Mouse (Mus musculus): ENCODE results near the gene Tpi1. TPM values are rescaled to one million over a fixed set of nuclear protein-coding genes. Genes with fewer than 3 reads are reported as not detected.

The Tpi1 gene
- polyA plus RNA-seq, 1 experiment from 2014 or later: 1,271 TPM

DNA sequence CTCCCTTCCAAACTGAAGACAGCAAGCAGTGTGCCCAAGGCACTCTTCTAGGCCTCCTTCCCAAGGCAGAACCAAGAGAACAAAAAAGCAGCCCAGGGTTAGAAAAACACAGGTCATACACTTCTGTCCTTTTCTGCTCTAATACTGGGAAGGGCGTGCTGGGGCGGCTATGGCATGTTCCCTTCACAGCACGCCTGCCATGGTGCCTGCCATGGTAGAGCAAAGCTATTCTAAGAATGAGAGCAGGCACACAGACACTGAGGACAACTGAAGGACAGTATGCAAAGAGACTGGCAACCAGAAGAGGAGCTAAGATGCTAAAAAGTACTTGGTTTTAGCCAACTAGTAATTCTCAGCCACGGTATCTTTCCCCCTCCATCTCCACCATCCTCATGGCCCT lies 8.0 kb upstream of the Tpi1 start:
- Histone ChIP-seq H3K36me3 (ENCODE audit: control insufficient read depth, insufficient read depth, low read length) (peaks cover 41% of the 10 kb centered on the region), H3K9ac (ENCODE audit: low read depth, low read length) (no peak overlapping the region), H3K9me3 (ENCODE audit: control insufficient read depth, low read length) (no peaks in the 10 kb centered on the region), H3K27me3 (replicated peaks; ENCODE audit: control insufficient read depth, insufficient read depth, low read length) (no peaks in the 10 kb centered on the region), H3K27ac (ENCODE audit: low read length) (no peak overlapping the region), H3K4me1 (ENCODE audit: control insufficient read depth, insufficient read depth, low read length) (no peaks in the 10 kb centered on the region; the same call in 1 of the 2 replicates), H3K4me2 (ENCODE audit: low read depth, low read length) (no peak overlapping the region), H3K4me3 (ENCODE audit: low read length) (no peak overlapping the region)
- no peak for ATAC-seq
- WGBS: 92% methylated on average over 4 of the region's 4 CpGs

- no peak for ATAC-seq
- no peak overlapping the region for H3K4me2 ChIP-seq (ENCODE audit: low read depth, low read length)
- H3K9ac ChIP-seq (ENCODE audit: low read depth, low read length): no peak overlapping the region
- H3K36me3 ChIP-seq (ENCODE audit: control insufficient read depth, insufficient read depth, low read length): peaks cover 47% of the 10 kb centered on the region
- H3K9me3 ChIP-seq (ENCODE audit: control insufficient read depth, low read length): no peaks in the 10 kb centered on the region
- H3K4me3 ChIP-seq (ENCODE audit: low read length): no peak overlapping the region
- H3K4me1 ChIP-seq (ENCODE audit: control insufficient read depth, insufficient read depth, low read length): no peaks in the 10 kb centered on the region
- 89% methylated on average over 5 of the region's 5 CpGs for WGBS
- no peak overlapping the region for H3K27ac ChIP-seq (ENCODE audit: low read length)
- no peaks in the 10 kb centered on the region for H3K27me3 ChIP-seq (replicated peaks; ENCODE audit: control insufficient read depth, insufficient read depth, low read length)
Measured at GRCm38 (mm10) chr6:124820891-124821290, 6.8 kb upstream of the Tpi1 start.

GRCm38 (mm10) chr6:124817971-124818370 lies 3.9 kb upstream of the Tpi1 start:
- ATAC-seq: no peak
- H3K9ac ChIP-seq (ENCODE audit: low read depth, low read length): no peak overlapping the region
- no peaks in the 10 kb centered on the region for H3K27me3 ChIP-seq (replicated peaks; ENCODE audit: control insufficient read depth, insufficient read depth, low read length)
- no peak overlapping the region for H3K27ac ChIP-seq (ENCODE audit: low read length)
- H3K4me1 ChIP-seq (ENCODE audit: control insufficient read depth, insufficient read depth, low read length): peaks cover 14% of the 10 kb centered on the region
- WGBS: 87% methylated on average over 8 of the region's 8 CpGs
- H3K4me3 ChIP-seq (ENCODE audit: low read length): no peak overlapping the region
- H3K9me3 ChIP-seq (ENCODE audit: control insufficient read depth, low read length): no peaks in the 10 kb centered on the region
- H3K4me2 ChIP-seq (ENCODE audit: low read depth, low read length): no peak overlapping the region
- H3K36me3 ChIP-seq (ENCODE audit: control insufficient read depth, insufficient read depth, low read length): peaks cover 31% of the 10 kb centered on the region

DNA sequence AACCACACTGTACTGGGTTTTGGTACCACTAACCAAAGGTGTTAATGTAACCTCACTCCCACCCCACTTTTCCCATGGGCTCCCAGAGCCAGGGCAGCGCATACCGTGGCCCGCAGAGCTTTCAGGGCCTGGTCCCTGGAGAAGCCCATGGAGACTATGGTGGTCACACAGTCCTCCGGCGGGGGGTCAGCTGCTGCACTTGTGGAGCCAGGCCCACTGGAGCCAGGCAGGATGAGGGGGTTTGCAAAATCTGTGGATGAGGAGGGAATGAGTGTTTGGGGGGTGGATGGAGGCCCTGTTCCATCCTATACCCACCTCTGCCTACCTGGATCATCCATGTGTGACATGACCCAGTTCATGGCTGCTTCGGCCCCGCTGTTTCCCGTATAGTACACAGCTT lies 3.5 kb upstream of the Tpi1 start:
- H3K4me3 ChIP-seq (ENCODE audit: low read length): no peak overlapping the region
- ATAC-seq: no peak
- no peak overlapping the region for H3K27ac ChIP-seq (ENCODE audit: low read length)
- H3K4me2 ChIP-seq (ENCODE audit: low read depth, low read length): no peak overlapping the region
- 96% methylated on average over 8 of the region's 8 CpGs for WGBS
- peaks cover 14% of the 10 kb centered on the region for H3K4me1 ChIP-seq (ENCODE audit: control insufficient read depth, insufficient read depth, low read length)
- H3K9ac ChIP-seq (ENCODE audit: low read depth, low read length): no peak overlapping the region
- no peaks in the 10 kb centered on the region for H3K27me3 ChIP-seq (replicated peaks; ENCODE audit: control insufficient read depth, insufficient read depth, low read length)
- H3K9me3 ChIP-seq (ENCODE audit: control insufficient read depth, low read length): no peaks in the 10 kb centered on the region
- peaks cover 27% of the 10 kb centered on the region for H3K36me3 ChIP-seq (ENCODE audit: control insufficient read depth, insufficient read depth, low read length)

DNA sequence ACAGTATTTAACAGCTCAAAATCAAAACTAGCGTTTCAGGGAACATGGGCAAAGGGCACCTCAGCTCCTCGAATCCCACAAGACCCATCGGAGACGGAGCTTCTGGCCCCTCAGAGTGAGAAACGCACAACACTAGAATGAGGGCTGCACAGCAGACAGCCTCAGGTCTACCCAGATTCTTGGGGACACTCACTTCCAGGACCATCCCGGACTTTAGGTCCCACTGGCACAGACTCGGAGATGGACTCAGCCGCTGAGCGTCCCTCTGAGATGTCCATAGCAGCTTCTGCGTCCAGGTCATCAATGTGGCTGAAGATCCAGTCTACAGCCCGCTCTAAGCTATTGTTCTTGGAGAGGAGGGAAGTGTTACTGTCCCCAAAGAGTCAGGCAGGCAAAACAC lies 3.0 kb upstream of the Tpi1 start:
- no peak for ATAC-seq
- 94% methylated on average over 11 of the region's 11 CpGs for WGBS
- peaks cover 27% of the 10 kb centered on the region for H3K36me3 ChIP-seq (ENCODE audit: control insufficient read depth, insufficient read depth, low read length)

DNA sequence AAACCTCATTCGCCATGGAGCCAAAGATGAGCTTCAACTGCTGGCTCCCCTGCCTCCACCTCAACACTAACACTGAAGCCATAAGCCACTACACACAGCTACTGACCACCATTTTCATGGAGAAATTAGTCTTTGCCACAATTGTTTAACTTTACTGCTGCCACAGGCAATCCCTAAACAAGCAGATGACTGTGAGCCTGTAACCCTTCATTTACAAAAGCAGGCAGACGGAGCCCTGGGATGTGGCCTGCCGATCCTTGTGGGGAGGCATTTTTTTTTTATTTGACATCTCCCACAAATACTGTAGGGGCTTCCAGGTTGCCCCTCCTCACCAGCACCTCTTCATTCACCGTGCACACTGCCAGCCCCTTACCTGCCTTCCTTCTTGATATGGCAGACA lies 2.5 kb upstream of the Tpi1 start:
- peaks cover 22% of the 10 kb centered on the region for H3K4me1 ChIP-seq (ENCODE audit: control insufficient read depth, insufficient read depth, low read length)
- H3K27ac ChIP-seq (ENCODE audit: low read length): no peak overlapping the region
- no peak overlapping the region for H3K4me3 ChIP-seq (ENCODE audit: low read length)
- ATAC-seq: no peak
- peaks cover 29% of the 10 kb centered on the region for H3K36me3 ChIP-seq (ENCODE audit: control insufficient read depth, insufficient read depth, low read length)
- H3K9me3 ChIP-seq (ENCODE audit: control insufficient read depth, low read length): no peaks in the 10 kb centered on the region
- H3K27me3 ChIP-seq (replicated peaks; ENCODE audit: control insufficient read depth, insufficient read depth, low read length): no peaks in the 10 kb centered on the region
- WGBS: 83% methylated on average over 4 of the region's 4 CpGs
- no peak overlapping the region for H3K9ac ChIP-seq (ENCODE audit: low read depth, low read length)
- no peak overlapping the region for H3K4me2 ChIP-seq (ENCODE audit: low read depth, low read length)

More for the DNA sequence above, 3.0 kb upstream of the Tpi1 start:
- H3K27ac ChIP-seq (ENCODE audit: low read length): no peak overlapping the region
- peaks cover 18% of the 10 kb centered on the region for H3K4me1 ChIP-seq (ENCODE audit: control insufficient read depth, insufficient read depth, low read length)
- H3K4me3 ChIP-seq (ENCODE audit: low read length): no peak overlapping the region
- no peaks in the 10 kb centered on the region for H3K27me3 ChIP-seq (replicated peaks; ENCODE audit: control insufficient read depth, insufficient read depth, low read length)
- no peak overlapping the region for H3K4me2 ChIP-seq (ENCODE audit: low read depth, low read length)
- H3K9me3 ChIP-seq (ENCODE audit: control insufficient read depth, low read length): no peaks in the 10 kb centered on the region
- H3K9ac ChIP-seq (ENCODE audit: low read depth, low read length): no peak overlapping the region

- Histone ChIP-seq H3K4me3 (ENCODE audit: low read length) (no peak overlapping the region; the same call in 1 of the 2 replicates), H3K9ac (ENCODE audit: low read depth, low read length) (0 out of 2 replicates have a peak overlapping the region, but pooled peaks have one; percentile 40), H3K9me3 (ENCODE audit: control insufficient read depth, low read length) (no peaks in the 10 kb centered on the region), H3K27ac (ENCODE audit: low read length) (peak overlapping the region; percentile 31; the same call in 1 of the 2 replicates), H3K27me3 (replicated peaks; ENCODE audit: control insufficient read depth, insufficient read depth, low read length) (no peaks in the 10 kb centered on the region), H3K4me1 (ENCODE audit: control insufficient read depth, insufficient read depth, low read length) (peaks cover 27% of the 10 kb centered on the region), H3K36me3 (ENCODE audit: control insufficient read depth, insufficient read depth, low read length) (peaks cover 25% of the 10 kb centered on the region), H3K4me2 (ENCODE audit: low read depth, low read length) (peak overlapping the region; percentile 63; the same call in 1 of the 2 replicates)
- ATAC-seq: no peak
- 58% methylated on average over 9 of the region's 9 CpGs for WGBS
Measured at GRCm38 (mm10) chr6:124814858-124815774, 1.0 kb upstream of the Tpi1 start.

GRCm38 (mm10) chr6:124814448-124814847 lies 352 bp upstream of the Tpi1 start:
- Histone ChIP-seq H3K4me1 (ENCODE audit: control insufficient read depth, insufficient read depth, low read length) (peaks cover 33% of the 10 kb centered on the region), H3K4me2 (ENCODE audit: low read depth, low read length) (peak overlapping the region; percentile 63), H3K4me3 (ENCODE audit: low read length) (peak overlapping the region; percentile 79), H3K9ac (ENCODE audit: low read depth, low read length) (peak overlapping the region; percentile 94), H3K9me3 (ENCODE audit: control insufficient read depth, low read length) (no peaks in the 10 kb centered on the region), H3K27me3 (replicated peaks; ENCODE audit: control insufficient read depth, insufficient read depth, low read length) (no peaks in the 10 kb centered on the region), H3K27ac (ENCODE audit: low read length) (peak overlapping the region; percentile 97), H3K36me3 (ENCODE audit: control insufficient read depth, insufficient read depth, low read length) (peaks cover 18% of the 10 kb centered on the region)
- 31% methylated on average over 8 of the region's 8 CpGs for WGBS
- peak; percentile 34 for ATAC-seq

DNA sequence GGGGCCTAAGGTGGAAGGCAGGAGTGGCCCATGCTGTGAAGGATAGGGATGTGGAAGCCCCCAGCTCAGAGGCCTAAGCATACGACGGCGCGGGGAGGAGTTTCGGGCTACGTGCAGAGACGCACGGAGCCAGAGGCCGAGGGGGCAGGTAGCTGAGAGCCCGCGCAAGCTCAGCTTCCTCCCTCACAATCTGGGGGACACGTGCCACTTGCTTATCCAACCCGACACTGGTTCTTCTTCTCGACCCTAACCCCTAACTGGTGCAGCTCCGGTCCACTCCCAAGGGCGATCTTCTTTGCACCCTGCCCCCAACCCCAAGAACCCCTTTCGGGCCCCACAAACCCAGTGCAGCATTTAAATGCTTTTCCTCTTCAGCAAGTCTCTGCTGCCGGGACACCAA lies 600 bp downstream of the Tpi1 start:
- Histone ChIP-seq H3K27me3 (replicated peaks; ENCODE audit: control insufficient read depth, insufficient read depth, low read length) (no peaks in the 10 kb centered on the region), H3K4me1 (ENCODE audit: control insufficient read depth, insufficient read depth, low read length) (peaks cover 33% of the 10 kb centered on the region), H3K4me2 (ENCODE audit: low read depth, low read length) (peak overlapping the region; percentile 63), H3K4me3 (ENCODE audit: low read length) (peak overlapping the region; percentile 79), H3K27ac (ENCODE audit: low read length) (peak overlapping the region; percentile 97), H3K9me3 (ENCODE audit: control insufficient read depth, low read length) (no peaks in the 10 kb centered on the region), H3K9ac (ENCODE audit: low read depth, low read length) (peak overlapping the region; percentile 94), H3K36me3 (ENCODE audit: control insufficient read depth, insufficient read depth, low read length) (peaks cover 14% of the 10 kb centered on the region; the same call in 1 of the 2 replicates)
- peak; percentile 60 for ATAC-seq
- WGBS: under 1% methylated on average over 18 of the region's 18 CpGs

Measured in intestine, embryonic 16.5 days (tissue).